Mouse (Mus musculus) liver, embryonic 16.5 days (tissue): Measurements from ENCODE around the gene Dglucy. TPM values are rescaled to one million over a fixed set of nuclear protein-coding genes. Genes with fewer than 3 reads are reported as not detected.
"Not testable (repeated sequence)": the region's sequence is repeated elsewhere in the genome, so short reads cannot be mapped to it uniquely, and the experiment has no call there.

Source experiments
- ATAC-seq: fragments of 200-750 bp; cut with Nextera tagmentation; 2 replicates; pipeline ENCODE4 v1.8.0; 2017; ENCODE audit warnings: low read depth, mild to moderate bottlenecking, moderate number of reproducible peaks, moderate library complexity
- H3K27ac ChIP-seq: fragments of 300-500 bp; sonication (generic); 2 replicates; pipeline ENCODE4 v1.5.1; 2014; ENCODE audit warnings: mild to moderate bottlenecking, low read length
- H3K27me3 ChIP-seq: fragments of 300-500 bp; sonication (generic); 2 replicates; pipeline ENCODE4 v1.6.1; 2014; ENCODE audit warnings: low read depth, low read length, mixed read lengths; ENCODE audit not compliant: control insufficient read depth, insufficient read depth
- H3K36me3 ChIP-seq: fragments of 300-500 bp; sonication (generic); 2 replicates; pipeline ENCODE4 v1.6.1; 2014; ENCODE audit warnings: mild to moderate bottlenecking; ENCODE audit not compliant: control insufficient read depth, insufficient read depth
- H3K4me1 ChIP-seq: fragments of 300-500 bp; sonication (generic); 2 replicates; pipeline ENCODE4 v1.6.1; 2014; ENCODE audit warnings: low read depth, low read length, mixed read lengths; ENCODE audit not compliant: control insufficient read depth
- H3K4me2 ChIP-seq: fragments of 300-500 bp; sonication (generic); 2 replicates; pipeline ENCODE4 v1.6.1; 2014; ENCODE audit warnings: low read depth, low read length, mixed read lengths
- H3K4me3 ChIP-seq: fragments of 300-500 bp; sonication (generic); 2 replicates; pipeline ENCODE4 v1.5.1; 2014; ENCODE audit warnings: low read depth, mild to moderate bottlenecking, low read length
- H3K9ac ChIP-seq: fragments of 300-500 bp; sonication (generic); 2 replicates; pipeline ENCODE4 v1.6.1; 2014; ENCODE audit warnings: low read depth, low read length
- H3K9me3 ChIP-seq: fragments of 300-500 bp; sonication (generic); replicated peaks from 2 replicates; pipeline ENCODE4 v1.6.1; 2016; ENCODE audit warnings: low read length; ENCODE audit not compliant: control insufficient read depth
- WGBS: fragments of 180-500 bp; shearing (Covaris S2); extraction: QIAGEN DNeasy Blood & Tissue Kit; methylation state at CpG from one replicate; pipeline ENCODE4 v1.1.7; 2014; ENCODE audit not compliant: insufficient replicate concordance; 5-methylcytosine and 5-hydroxymethylcytosine counted together
- polyA plus RNA-seq: library from polyadenylated mRNA; unstranded; fragments of >200 nt; fragmentation: Nextera tagmentation; extraction: Ambion mirVana; gene quantifications from 2 replicates; pipeline ENCODE4 v1.2.1, GENCODE M21; 2015

The Dglucy gene
- polyA plus RNA-seq, 1 experiment from 2014 or later, result 1.1 TPM

DNA sequence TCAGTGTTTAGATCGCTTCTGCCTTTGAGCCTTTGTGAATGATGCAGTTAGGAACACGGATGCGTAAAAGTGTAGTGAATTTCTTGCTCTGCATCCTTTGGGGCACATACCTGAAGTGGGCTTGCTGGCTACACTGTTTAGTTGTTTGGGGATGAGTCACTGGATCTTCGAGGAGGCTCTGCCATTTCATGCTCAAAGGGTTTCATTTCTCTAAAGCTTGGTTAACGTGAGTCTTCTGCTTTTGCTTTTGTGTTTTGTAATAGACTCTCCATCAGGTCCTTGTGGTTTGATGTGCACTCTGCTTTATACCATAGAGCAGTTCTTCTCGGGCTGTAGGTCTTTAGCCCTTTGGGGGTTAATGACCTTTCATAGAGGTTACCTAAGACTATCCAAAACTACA lies 12.6 kb downstream of the Dglucy start:
- H3K36me3 ChIP-seq, result no peaks in the 10 kb centered on the region
- no peak overlapping the region for H3K4me3 ChIP-seq
- no peaks in the 10 kb centered on the region for H3K9me3 ChIP-seq
- H3K4me2 ChIP-seq, result no peak overlapping the region
- no peaks in the 10 kb centered on the region for H3K27me3 ChIP-seq
- no peak for ATAC-seq
- WGBS, result 53% methylated on average over 6 of the region's 6 CpGs
- peaks cover 4% of the 10 kb centered on the region for H3K4me1 ChIP-seq
- H3K27ac ChIP-seq, result no peak overlapping the region
- no peak overlapping the region for H3K9ac ChIP-seq

- WGBS, result 44% methylated on average over 7 of the region's 7 CpGs
- Histone ChIP-seq H3K27me3 (no peaks in the 10 kb centered on the region), H3K36me3 (no peaks in the 10 kb centered on the region), H3K4me2 (no peak overlapping the region), H3K9ac (no peak overlapping the region), H3K4me1 (peaks cover 4% of the 10 kb centered on the region), H3K9me3 (no peaks in the 10 kb centered on the region), H3K4me3 (no peak overlapping the region), H3K27ac (no peak overlapping the region)
- ATAC-seq, result no peak
These were observed 15.8 kb downstream of the Dglucy start for GRCm38 (mm10) chr12:100794450-100795230.

GRCm38 (mm10) chr12:100795390-100796036 lies 16.7 kb downstream of the Dglucy start:
- no peak for ATAC-seq

GRCm38 (mm10) chr12:100803391-100803790 lies 24.5 kb downstream of the Dglucy start:
- H3K4me1 ChIP-seq, H3K27me3 ChIP-seq, ATAC-seq, H3K4me3 ChIP-seq, H3K9me3 ChIP-seq, H3K36me3 ChIP-seq, H3K9ac ChIP-seq, H3K27ac ChIP-seq, H3K4me2 ChIP-seq: not testable (repeated sequence)
- 82% methylated on average over 18 of the region's 19 CpGs for WGBS

More at GRCm38 (mm10) chr12:100795390-100796036, 16.7 kb downstream of the Dglucy start:
- no peak overlapping the region for H3K27ac ChIP-seq
- no peaks in the 10 kb centered on the region for H3K4me1 ChIP-seq
- H3K9ac ChIP-seq, result no peak overlapping the region
- no peak overlapping the region for H3K4me2 ChIP-seq
- no peaks in the 10 kb centered on the region for H3K9me3 ChIP-seq
- no peaks in the 10 kb centered on the region for H3K27me3 ChIP-seq
- H3K36me3 ChIP-seq, result no peaks in the 10 kb centered on the region
- H3K4me3 ChIP-seq, result no peak overlapping the region
- 54% methylated on average over 7 of the region's 7 CpGs for WGBS

GRCm38 (mm10) chr12:100807280-100807679 lies 28.4 kb downstream of the Dglucy start:
- no peaks in the 10 kb centered on the region for H3K27me3 ChIP-seq
- ATAC-seq, result no peak
- H3K4me2 ChIP-seq, result no peak overlapping the region
- H3K4me3 ChIP-seq, result no peak overlapping the region
- no peak overlapping the region for H3K9ac ChIP-seq
- H3K27ac ChIP-seq, result no peak overlapping the region
- no peaks in the 10 kb centered on the region for H3K4me1 ChIP-seq
- 25% methylated on average over 7 of the region's 7 CpGs for WGBS
- no peaks in the 10 kb centered on the region for H3K36me3 ChIP-seq
- no peaks in the 10 kb centered on the region for H3K9me3 ChIP-seq

DNA sequence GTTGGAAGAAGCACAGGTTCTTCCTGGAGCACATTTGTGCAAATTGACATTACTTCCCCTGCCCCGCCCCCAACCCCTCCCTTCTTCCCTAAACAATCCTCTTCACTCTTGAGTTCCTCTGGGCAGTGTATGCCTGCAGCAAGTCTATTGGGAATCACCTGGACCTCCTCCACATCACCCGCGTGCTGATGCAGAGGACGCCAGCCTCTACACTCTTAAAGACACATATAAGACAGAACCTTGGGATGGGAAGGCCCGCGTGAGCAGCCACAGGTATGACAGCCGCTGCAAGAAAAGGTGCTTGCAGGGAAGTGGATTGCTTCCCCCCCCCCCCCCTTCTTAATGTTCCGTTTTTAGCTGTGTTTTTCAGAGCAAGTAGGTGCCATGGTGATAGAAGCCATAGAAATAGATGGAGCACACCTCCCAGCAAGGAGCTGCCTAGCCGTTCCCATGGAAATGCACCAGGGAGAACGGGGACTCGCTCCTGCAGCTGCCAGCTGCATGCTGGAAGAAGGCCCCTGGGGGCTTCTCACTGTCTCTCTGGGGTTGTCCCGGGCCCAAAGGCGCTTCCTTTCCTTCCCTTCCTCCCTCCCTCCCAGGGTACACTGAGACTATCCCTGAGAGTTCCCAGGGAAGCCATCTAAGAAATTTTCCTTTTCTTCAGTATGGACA lies 29.9 kb downstream of the Dglucy start:
- no peak overlapping the region for H3K9ac ChIP-seq
- H3K4me3 ChIP-seq, result no peak overlapping the region
- no peaks in the 10 kb centered on the region for H3K36me3 ChIP-seq
- H3K4me1 ChIP-seq, result no peaks in the 10 kb centered on the region
- WGBS, result 71% methylated on average over 13 of the region's 13 CpGs
- H3K27me3 ChIP-seq, result no peaks in the 10 kb centered on the region
- H3K4me2 ChIP-seq, result no peak overlapping the region
- no peak overlapping the region for H3K27ac ChIP-seq
- no peak for ATAC-seq
- H3K9me3 ChIP-seq, result no peaks in the 10 kb centered on the region

DNA sequence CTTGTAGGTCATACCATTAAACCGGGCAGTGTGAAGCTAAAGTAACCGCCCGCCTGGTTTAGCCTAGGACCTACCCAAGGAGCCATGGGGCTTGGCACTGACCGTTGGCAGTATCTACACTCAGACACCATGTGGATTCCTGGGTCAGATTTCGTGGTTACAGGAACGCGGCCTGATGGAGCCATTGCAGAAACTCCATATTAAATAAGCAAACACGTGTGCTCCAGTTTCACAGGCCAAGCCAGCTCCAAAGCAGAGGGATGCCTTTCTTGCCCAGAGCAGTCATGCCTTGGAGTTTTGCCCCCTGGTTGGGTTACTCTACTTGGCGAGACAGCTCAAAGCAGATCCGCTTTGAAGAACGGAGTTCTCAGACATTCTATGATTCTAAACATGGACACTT lies 31.7 kb downstream of the Dglucy start:
- no peak overlapping the region for H3K4me3 ChIP-seq
- no peak overlapping the region for H3K4me2 ChIP-seq
- ATAC-seq, result no peak
- no peak overlapping the region for H3K27ac ChIP-seq
- H3K36me3 ChIP-seq, result no peaks in the 10 kb centered on the region
- no peak overlapping the region for H3K9ac ChIP-seq
- WGBS, result 77% methylated on average over 11 of the region's 11 CpGs
- no peaks in the 10 kb centered on the region for H3K4me1 ChIP-seq
- H3K9me3 ChIP-seq, result no peaks in the 10 kb centered on the region
- H3K27me3 ChIP-seq, result no peaks in the 10 kb centered on the region

- no peak for ATAC-seq
- no peaks in the 10 kb centered on the region for H3K36me3 ChIP-seq
- no peak overlapping the region for H3K9ac ChIP-seq
- no peak overlapping the region for H3K4me3 ChIP-seq
- WGBS, result 69% methylated on average over 2 of the region's 2 CpGs
- no peaks in the 10 kb centered on the region for H3K4me1 ChIP-seq
- no peaks in the 10 kb centered on the region for H3K27me3 ChIP-seq
- no peak overlapping the region for H3K27ac ChIP-seq
- no peak overlapping the region for H3K4me2 ChIP-seq
- H3K9me3 ChIP-seq, result no peaks in the 10 kb centered on the region
These were observed 35.0 kb downstream of the Dglucy start for GRCm38 (mm10) chr12:100813901-100814300.

DNA sequence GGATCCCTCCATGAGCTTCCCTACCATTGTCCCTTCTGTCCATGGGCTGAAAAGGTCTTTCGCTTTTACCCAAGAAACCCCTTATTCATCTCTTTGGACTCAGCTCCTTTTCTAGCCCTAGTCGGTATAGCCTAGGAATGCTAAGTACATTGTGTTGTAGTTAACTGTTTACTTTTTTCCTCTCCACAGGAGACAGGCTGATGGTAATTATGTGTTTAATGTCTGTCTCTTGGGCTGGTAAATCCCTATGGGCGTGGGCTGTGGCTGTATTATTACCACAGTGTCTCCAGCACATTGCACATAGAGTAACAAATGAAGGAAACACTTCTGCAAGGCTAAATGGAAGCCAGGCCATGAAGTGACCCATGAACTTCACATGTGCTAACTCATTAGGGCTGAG lies 35.8 kb downstream of the Dglucy start:
- Histone ChIP-seq H3K27me3 (no peaks in the 10 kb centered on the region), H3K4me3 (no peak overlapping the region), H3K4me1 (no peaks in the 10 kb centered on the region), H3K36me3 (no peaks in the 10 kb centered on the region), H3K9ac (no peak overlapping the region), H3K9me3 (no peaks in the 10 kb centered on the region), H3K27ac (no peak overlapping the region), H3K4me2 (no peak overlapping the region)
- ATAC-seq, result no peak
- WGBS, result 59% methylated on average over 3 of the region's 3 CpGs
